Mouse (Mus musculus): ENCODE measurements around the gene Gm21149. TPM values are rescaled to one million over a fixed set of nuclear protein-coding genes. Genes with fewer than 3 reads are reported as not detected.
"Not testable (repeated sequence)": the region's sequence is repeated elsewhere in the genome, so short reads cannot be mapped to it uniquely, and the experiment has no call there.

The Gm21149 gene
- polyA plus RNA-seq, 1 experiment from 2014 or later, result not detected

DNA sequence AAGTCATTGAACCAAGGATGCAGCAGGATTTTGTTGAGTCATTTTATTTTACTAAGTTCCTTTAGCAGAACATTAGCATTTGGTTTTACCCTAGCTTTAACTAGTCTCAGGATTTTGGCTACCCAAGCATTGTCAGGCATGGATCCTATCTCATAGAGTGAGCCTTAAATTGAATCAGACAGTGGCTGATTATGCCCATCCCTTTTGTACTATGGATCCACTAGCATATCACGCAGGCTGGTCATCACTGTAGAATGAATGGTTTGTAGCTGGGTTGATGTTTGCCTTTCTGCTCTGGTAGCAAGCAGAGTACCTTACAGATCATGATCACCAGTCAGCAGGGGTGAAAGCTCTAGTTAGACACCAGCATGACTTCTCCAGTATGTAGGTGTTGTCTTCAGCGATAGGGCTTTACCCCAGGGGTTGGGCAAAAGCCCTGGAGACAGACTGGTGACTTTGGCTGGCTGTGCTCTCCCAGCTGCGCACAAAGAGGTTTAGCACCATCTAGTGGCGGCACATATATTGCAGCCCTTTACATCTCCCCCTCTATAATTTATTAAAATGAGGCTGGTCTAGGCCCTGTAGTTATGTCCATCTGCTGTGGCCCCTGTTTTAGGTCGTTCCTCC is 22.6 kb upstream of the Gm21149 start:
- H3K27me3 ChIP-seq, H3K9ac ChIP-seq, H3K36me3 ChIP-seq, H3K4me3 ChIP-seq, H3K4me1 ChIP-seq, H3K27ac ChIP-seq, H3K4me2 ChIP-seq: not testable (repeated sequence)
- peak; percentile 87 for ATAC-seq (ENCODE audit: insufficient number of reproducible peaks, insufficient read depth, low FRiP score, low TSS enrichment, low read depth)
- WGBS, result 30% methylated on average over 5 of the region's 5 CpGs
- peaks cover 22% of the 10 kb centered on the region; the same call in 1 of the 2 replicates for H3K9me3 ChIP-seq

DNA sequence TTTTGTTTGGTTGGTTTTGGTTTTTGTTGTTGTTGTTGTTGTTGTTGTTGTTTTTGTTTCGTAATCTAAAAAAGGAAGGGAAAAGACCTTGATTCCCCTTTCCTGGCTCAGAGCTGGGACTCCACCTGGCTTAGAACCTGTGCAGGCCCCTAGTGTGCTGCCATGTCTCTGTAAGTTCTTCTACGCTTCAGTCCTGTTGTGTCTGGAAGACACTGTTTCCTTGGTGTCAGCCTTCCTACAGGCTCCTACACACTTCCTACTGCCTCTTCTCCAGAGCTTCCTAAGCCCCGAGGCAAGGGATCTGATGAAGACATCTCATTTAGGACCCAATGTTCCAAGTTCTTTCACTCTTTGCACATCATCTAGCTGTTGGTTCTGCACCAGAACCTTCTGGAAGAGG is 22.0 kb upstream of the Gm21149 start:
- not testable (repeated sequence) for H3K36me3 ChIP-seq; H3K27me3 ChIP-seq; H3K4me1 ChIP-seq; H3K4me3 ChIP-seq; H3K27ac ChIP-seq; ATAC-seq (ENCODE audit: insufficient number of reproducible peaks, insufficient read depth, low FRiP score, low TSS enrichment, low read depth); H3K4me2 ChIP-seq; H3K9ac ChIP-seq
- 69% methylated on average over 3 of the region's 3 CpGs for WGBS
- peaks cover 19% of the 10 kb centered on the region; the same call in 1 of the 2 replicates for H3K9me3 ChIP-seq

DNA sequence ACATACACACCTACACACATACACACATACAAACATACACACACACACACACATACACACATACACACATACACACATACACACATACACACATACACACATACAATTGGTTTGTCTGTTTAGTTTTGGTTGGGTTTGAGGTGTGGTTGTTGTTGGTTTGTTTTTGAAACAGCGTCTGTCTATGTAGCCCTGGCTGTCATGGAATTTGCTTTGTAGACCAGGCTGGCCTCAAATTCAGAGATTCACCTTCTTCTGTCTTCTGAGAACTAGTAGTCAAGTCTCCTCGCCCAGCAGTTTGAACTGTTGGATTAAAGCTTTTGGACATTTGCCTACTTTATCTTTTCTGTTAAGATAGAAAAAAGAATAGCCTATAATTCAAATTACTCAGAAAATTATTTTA is 14.6 kb upstream of the Gm21149 start:
- WGBS, result 60% methylated on average over 2 of the region's 2 CpGs
- H3K4me3 ChIP-seq; H3K36me3 ChIP-seq; H3K4me2 ChIP-seq; H3K27me3 ChIP-seq; H3K9ac ChIP-seq; H3K27ac ChIP-seq; H3K4me1 ChIP-seq; ATAC-seq (ENCODE audit: insufficient number of reproducible peaks, insufficient read depth, low FRiP score, low TSS enrichment, low read depth): not testable (repeated sequence)
- peaks cover 12% of the 10 kb centered on the region for H3K9me3 ChIP-seq

DNA sequence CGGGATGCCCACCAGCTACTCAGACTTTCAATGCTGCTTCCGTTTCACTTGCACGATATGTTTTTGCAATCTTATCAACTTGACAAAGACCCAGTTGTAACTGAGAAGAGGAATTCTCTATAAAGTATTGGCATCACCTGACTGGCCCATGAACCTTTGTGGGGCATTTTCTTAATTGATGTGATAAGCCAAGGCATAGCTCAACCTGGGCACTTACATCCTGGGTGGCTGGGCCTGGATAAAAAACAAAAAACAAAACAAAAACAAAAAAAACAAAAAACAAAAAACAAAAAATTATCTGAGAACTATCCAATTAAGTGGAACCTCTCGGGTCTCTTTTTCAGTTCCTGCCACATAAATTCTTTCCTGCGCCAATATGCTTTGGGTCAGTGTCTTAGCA is 12.4 kb upstream of the Gm21149 start:
- no peaks in the 10 kb centered on the region for H3K36me3 ChIP-seq
- H3K9me3 ChIP-seq, result peaks cover 17% of the 10 kb centered on the region
- H3K4me2 ChIP-seq, result no peak overlapping the region
- no peak overlapping the region for H3K4me3 ChIP-seq
- H3K27me3 ChIP-seq, result no peaks in the 10 kb centered on the region
- 90% methylated on average over 5 of the region's 5 CpGs for WGBS
- no peak overlapping the region for H3K9ac ChIP-seq
- ATAC-seq (ENCODE audit: insufficient number of reproducible peaks, insufficient read depth, low FRiP score, low TSS enrichment, low read depth), result peak; percentile 80; the same call in 1 of the 2 replicates
- H3K27ac ChIP-seq, result no peak overlapping the region
- H3K4me1 ChIP-seq, result no peaks in the 10 kb centered on the region

DNA sequence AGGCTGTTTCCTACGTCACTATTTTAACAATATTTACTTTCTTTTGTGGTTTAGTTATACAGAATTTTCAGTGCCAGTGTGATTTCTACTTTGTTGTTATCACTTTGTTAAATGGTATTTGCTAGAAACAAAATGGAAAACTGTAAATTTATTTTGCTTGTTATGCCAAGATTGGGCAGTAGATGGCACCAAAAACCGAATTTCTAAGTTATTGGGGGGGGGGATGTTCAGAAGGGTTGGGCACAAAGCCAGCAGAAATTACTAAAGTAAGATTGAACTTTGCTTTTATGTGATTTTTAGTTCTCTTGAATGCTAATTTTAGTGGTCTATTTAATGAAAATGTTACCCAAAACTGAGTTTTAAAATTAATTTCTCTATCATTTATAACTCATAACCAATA is 8.3 kb upstream of the Gm21149 start:
- WGBS, result 23% methylated on average over 2 of the region's 2 CpGs
- ATAC-seq (ENCODE audit: insufficient number of reproducible peaks, insufficient read depth, low FRiP score, low TSS enrichment, low read depth); H3K4me3 ChIP-seq; H3K27me3 ChIP-seq; H3K36me3 ChIP-seq; H3K4me1 ChIP-seq; H3K9ac ChIP-seq; H3K27ac ChIP-seq; H3K4me2 ChIP-seq: not testable (repeated sequence)
- H3K9me3 ChIP-seq, result peaks cover 26% of the 10 kb centered on the region

DNA sequence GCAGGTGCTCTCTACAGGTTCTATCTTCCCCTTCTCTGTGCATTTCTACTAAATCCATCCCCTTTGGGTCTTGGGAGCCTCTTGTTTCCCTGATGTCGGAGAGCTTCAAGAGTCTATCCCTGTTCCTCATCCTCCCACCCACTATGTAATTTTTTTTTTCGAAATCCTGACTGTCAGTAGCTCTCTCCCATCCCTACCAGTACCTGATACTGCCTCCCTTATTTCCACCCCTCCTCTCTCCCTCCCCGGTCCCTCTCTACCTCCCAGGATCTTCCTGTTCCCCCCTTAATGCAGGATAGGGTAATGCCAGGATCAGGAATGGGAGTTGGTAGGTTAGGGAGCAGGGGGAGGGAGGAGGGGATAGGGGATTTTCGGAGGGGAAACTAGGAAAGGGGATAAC is 7.3 kb upstream of the Gm21149 start:
- not testable (repeated sequence) for H3K4me2 ChIP-seq; H3K4me1 ChIP-seq; H3K27me3 ChIP-seq; H3K9ac ChIP-seq; H3K4me3 ChIP-seq; H3K36me3 ChIP-seq; H3K27ac ChIP-seq; ATAC-seq (ENCODE audit: insufficient number of reproducible peaks, insufficient read depth, low FRiP score, low TSS enrichment, low read depth)
- H3K9me3 ChIP-seq, result peaks cover 22% of the 10 kb centered on the region
- 54% methylated on average over 4 of the region's 4 CpGs for WGBS

DNA sequence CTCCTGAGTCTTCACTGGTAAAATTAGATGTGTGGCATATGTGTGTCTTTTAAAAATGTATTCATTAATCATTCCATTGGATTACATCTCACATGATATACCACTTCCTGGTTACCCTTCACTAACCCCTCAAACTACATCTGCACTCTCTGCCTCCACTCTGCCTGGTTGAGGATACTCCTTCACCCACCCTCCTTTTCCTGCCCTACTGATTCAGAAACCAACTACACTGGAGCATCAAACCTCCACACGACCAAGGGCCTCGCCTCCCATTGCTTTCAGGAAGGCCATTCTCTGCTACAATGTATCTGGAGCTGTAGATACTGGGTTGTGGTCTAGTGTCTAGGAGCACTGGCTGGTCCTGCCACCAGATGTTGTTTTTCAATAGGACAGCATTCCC is 6.5 kb upstream of the Gm21149 start:
- ATAC-seq (ENCODE audit: insufficient number of reproducible peaks, insufficient read depth, low FRiP score, low TSS enrichment, low read depth); H3K27ac ChIP-seq; H3K4me1 ChIP-seq; H3K4me3 ChIP-seq; H3K27me3 ChIP-seq; H3K4me2 ChIP-seq; H3K9ac ChIP-seq; H3K36me3 ChIP-seq: not testable (repeated sequence)
- peaks cover 26% of the 10 kb centered on the region for H3K9me3 ChIP-seq
- 59% methylated on average over 2 of the region's 2 CpGs for WGBS

DNA sequence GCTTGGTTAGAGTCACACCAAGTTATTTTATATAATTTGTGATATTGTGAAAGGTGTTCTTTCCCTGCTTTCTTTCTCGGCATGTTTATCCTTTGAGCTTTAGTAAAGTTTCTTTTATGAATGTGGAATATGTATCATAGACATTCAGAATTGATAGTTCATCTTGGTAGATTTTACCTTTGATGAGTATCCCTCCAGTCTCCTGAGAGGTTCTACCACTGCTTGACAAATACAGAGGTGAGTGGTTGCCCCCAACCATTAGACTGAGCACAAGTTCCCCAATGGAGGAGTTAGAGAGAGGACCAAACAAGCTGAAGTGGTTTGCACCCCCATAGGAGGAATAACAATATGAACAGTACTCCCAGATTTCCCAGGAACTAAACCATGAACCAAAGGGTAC is 6.2 kb downstream of the Gm21149 start:
- not testable (repeated sequence) for H3K36me3 ChIP-seq; H3K4me2 ChIP-seq; H3K9ac ChIP-seq; H3K4me1 ChIP-seq; H3K4me3 ChIP-seq; H3K27ac ChIP-seq; ATAC-seq (ENCODE audit: insufficient number of reproducible peaks, insufficient read depth, low FRiP score, low TSS enrichment, low read depth); H3K27me3 ChIP-seq
- peaks cover 18% of the 10 kb centered on the region for H3K9me3 ChIP-seq
- 85% methylated on average over 1 of the region's 1 CpGs for WGBS

DNA sequence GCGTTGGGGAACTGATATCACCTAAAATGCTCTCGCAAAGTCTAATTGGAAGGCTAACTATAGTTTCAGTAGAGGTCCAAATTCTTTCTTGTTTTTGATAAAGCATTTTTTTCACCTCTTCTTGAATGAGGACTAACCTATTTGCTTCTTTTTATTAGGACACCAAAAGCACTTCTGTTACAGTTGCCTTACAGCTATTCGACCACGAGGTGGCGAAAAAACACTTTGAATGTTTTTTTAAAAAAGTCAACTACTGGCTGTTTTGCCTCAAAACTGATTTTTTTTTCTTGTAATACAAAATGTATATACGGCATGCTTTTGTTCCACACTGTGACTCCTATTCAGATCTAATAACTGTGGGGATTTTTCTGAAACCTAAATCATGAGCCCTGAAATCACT is 8.6 kb downstream of the Gm21149 start:
- 58% methylated on average over 6 of the region's 6 CpGs for WGBS
- ATAC-seq (ENCODE audit: insufficient number of reproducible peaks, insufficient read depth, low FRiP score, low TSS enrichment, low read depth); H3K9ac ChIP-seq; H3K4me1 ChIP-seq; H3K27me3 ChIP-seq; H3K27ac ChIP-seq; H3K4me3 ChIP-seq; H3K4me2 ChIP-seq; H3K36me3 ChIP-seq: not testable (repeated sequence)
- peaks cover 23% of the 10 kb centered on the region for H3K9me3 ChIP-seq

DNA sequence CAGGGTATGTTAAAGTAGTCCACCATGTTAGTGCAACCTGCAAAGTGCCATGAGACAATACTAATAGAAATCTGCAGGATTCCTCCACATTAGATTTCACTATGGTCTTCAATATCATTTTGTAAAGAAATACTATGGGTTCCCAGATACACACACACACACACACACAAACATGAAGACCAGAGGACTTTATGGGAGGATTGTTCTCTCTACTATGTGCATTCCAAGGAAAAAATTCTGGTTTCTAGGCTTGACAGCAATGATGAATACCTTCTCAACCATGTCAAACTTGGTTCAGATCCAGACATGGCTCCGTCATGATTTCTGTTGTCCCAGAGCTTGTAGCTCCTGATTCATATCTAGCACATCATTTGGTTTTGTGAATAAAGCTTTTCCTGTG is 10.1 kb downstream of the Gm21149 start:
- H3K4me2 ChIP-seq, H3K27me3 ChIP-seq, H3K4me1 ChIP-seq, H3K4me3 ChIP-seq, H3K36me3 ChIP-seq, H3K9ac ChIP-seq, H3K27ac ChIP-seq: not testable (repeated sequence)
- H3K9me3 ChIP-seq, result peaks cover 29% of the 10 kb centered on the region
- WGBS, result 51% methylated on average over 1 of the region's 1 CpGs
- ATAC-seq (ENCODE audit: insufficient number of reproducible peaks, insufficient read depth, low FRiP score, low TSS enrichment, low read depth), result peak; percentile 48; the same call in 1 of the 2 replicates

DNA sequence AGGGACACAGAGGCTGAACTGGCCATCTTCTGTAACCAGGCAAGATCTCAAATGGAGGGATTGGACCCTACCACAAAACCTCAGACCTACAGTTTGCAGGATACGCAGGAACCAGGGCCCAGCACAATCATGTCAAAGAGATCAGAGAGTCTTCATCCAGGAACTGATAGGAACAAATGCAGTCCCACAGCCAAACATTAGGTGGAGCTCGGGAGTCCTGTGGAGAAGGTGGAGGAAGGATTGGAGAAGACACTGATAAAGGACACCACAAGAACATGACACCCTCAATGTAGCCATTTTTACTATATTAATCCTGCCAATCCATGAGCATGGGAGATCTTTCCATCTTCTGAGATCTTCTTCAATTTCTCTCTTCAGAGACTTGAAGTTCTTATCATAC is 12.8 kb downstream of the Gm21149 start:
- not testable (repeated sequence) for H3K9ac ChIP-seq, H3K36me3 ChIP-seq
- 48% methylated on average over 2 of the region's 2 CpGs for WGBS

DNA sequence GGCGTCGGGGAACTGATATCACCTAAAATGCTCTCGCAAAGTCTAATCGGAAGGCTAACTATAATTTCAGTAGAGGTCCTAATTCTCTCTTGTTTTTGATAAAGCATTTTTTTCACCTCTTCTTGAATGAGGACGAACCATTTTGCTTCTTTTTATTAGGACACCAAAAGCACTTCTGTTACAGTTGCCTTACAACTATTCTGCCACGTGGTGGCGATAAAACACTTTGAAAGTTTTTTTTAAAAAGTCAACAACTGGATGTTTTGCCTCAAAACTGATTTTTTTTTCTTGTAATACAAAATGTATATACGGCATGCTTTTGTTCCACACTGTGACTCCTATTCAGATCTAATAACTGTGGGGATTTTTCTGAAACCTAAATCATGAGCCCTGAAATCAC is 14.7 kb downstream of the Gm21149 start:
- H3K9ac ChIP-seq; H3K27ac ChIP-seq; H3K4me2 ChIP-seq; H3K36me3 ChIP-seq; ATAC-seq (ENCODE audit: insufficient number of reproducible peaks, insufficient read depth, low FRiP score, low TSS enrichment, low read depth); H3K4me1 ChIP-seq; H3K27me3 ChIP-seq; H3K4me3 ChIP-seq: not testable (repeated sequence)
- 59% methylated on average over 8 of the region's 8 CpGs for WGBS
- peaks cover 35% of the 10 kb centered on the region for H3K9me3 ChIP-seq

More for the DNA sequence above, 12.8 kb downstream of the Gm21149 start:
- not testable (repeated sequence) for H3K4me1 ChIP-seq; H3K27me3 ChIP-seq; H3K4me3 ChIP-seq; H3K4me2 ChIP-seq; ATAC-seq (ENCODE audit: insufficient number of reproducible peaks, insufficient read depth, low FRiP score, low TSS enrichment, low read depth); H3K27ac ChIP-seq
- peaks cover 36% of the 10 kb centered on the region for H3K9me3 ChIP-seq
